Mouse (Mus musculus) hindbrain, embryonic 10.5 days (tissue): ENCODE measurements around the gene H13. TPM values are rescaled to one million over a fixed set of nuclear protein-coding genes. Genes with fewer than 3 reads are reported as not detected.

ENCODE experiments used
- DNase-seq: peaks from one replicate; pipeline ENCODE4 v3.0.0-alpha.2; 2017; ENCODE audit warnings: low spot score
- H3K27ac ChIP-seq: fragments of 300-500 bp; sonication (generic); 2 replicates; pipeline ENCODE4 v1.5.1; 2016; ENCODE audit warnings: mild to moderate bottlenecking, moderate library complexity
- H3K27me3 ChIP-seq: fragments of 300-500 bp; sonication (generic); 2 replicates; pipeline ENCODE4 v1.6.1; 2016; ENCODE audit warnings: mild to moderate bottlenecking; ENCODE audit not compliant: poor library complexity, insufficient read depth, severe bottlenecking
- H3K36me3 ChIP-seq: fragments of 300-500 bp; sonication (generic); 2 replicates; pipeline ENCODE4 v1.6.1; 2016; ENCODE audit warnings: mild to moderate bottlenecking, moderate library complexity
- H3K4me1 ChIP-seq: fragments of 300-500 bp; sonication (generic); replicated peaks from 2 replicates; pipeline ENCODE4 v1.6.1; 2016; ENCODE audit warnings: mild to moderate bottlenecking
- H3K4me3 ChIP-seq: fragments of 300-500 bp; sonication (generic); 2 replicates; pipeline ENCODE4 v1.5.1; 2016; ENCODE audit warnings: mild to moderate bottlenecking, moderate library complexity
- H3K9me3 ChIP-seq: fragments of 300-500 bp; sonication (generic); 2 replicates; pipeline ENCODE4 v1.6.1; 2016; ENCODE audit warnings: mild to moderate bottlenecking, moderate library complexity
- WGBS: fragments of 180-500 bp; shearing (Covaris S2); methylation state at CpG from one replicate; pipeline ENCODE4 v1.1.7; 2016; 5-methylcytosine and 5-hydroxymethylcytosine counted together
- polyA plus RNA-seq: library from polyadenylated mRNA; unstranded; fragments of >200 nt; fragmentation: Nextera tagmentation; extraction: Ambion mirVana; gene quantifications from 2 replicates; pipeline ENCODE4 v1.2.1, GENCODE M21; 2016

The H13 gene
- polyA plus RNA-seq, 1 experiment from 2014 or later = 134 TPM

DNA sequence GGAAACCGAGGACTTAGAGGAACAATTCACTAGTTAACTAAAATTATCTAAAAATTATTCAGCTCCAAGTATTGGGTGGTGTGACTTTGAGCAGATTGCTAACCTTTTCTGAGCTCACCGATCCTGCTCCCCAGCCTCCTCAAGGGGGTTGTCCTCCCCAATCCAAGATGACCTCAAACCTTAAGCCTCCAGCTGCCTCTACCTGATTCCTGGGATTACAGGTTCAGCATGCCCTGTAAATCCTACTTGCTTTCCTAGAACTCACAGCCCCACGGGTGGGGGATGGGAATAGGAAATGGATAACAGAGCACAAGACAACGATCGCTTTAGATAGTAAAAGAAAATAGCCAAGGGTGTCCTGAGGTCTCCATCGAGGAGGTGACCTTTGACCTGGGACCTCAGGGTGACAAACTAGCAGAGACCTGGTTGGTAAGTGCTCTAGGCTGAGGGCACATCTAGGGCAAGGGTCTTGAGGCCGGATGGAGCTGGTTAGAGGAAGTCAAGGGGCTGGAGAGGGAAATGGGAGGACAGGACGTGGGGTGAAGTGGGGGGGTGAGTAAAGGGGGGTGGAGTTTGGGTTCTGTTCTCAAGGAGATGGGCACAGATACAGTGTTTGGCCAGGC is 59.9 kb downstream of the H13 start:
- H3K4me1 ChIP-seq = peaks cover 92% of the 10 kb centered on the region
- H3K4me3 ChIP-seq = 0 out of 2 replicates have a peak overlapping the region, but pooled peaks have one; percentile 12
- WGBS = 42% methylated on average over 8 of the region's 8 CpGs
- peaks cover 6% of the 10 kb centered on the region; the same call in 1 of the 2 replicates for H3K27me3 ChIP-seq
- no peaks in the 10 kb centered on the region for H3K9me3 ChIP-seq
- DNase-seq = no peak
- no peaks in the 10 kb centered on the region for H3K36me3 ChIP-seq
- peak overlapping the region; percentile 90 for H3K27ac ChIP-seq

DNA sequence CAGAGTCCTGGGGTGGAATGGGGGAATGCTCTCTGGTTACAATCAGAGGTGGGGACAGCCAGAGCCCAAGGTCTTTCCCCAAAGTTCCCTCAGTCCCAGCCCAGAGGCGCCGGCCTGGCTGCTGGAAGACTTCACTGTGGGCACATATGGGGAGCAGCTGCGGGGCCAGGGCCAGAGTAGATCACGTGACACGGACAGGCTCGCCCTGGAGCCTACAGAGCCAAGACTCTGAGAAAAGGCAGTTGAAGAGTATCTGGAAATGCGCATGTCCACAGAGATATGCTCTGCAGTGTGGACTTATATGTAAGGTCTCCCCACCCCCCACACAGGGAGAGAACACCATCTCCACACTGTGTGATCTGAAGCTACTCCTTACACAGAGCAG is 60.4 kb downstream of the H13 start:
- Histone ChIP-seq H3K27me3 (peaks cover 6% of the 10 kb centered on the region; the same call in 1 of the 2 replicates), H3K4me3 (0 out of 2 replicates have a peak overlapping the region, but pooled peaks have one; percentile 12), H3K4me1 (peaks cover 92% of the 10 kb centered on the region), H3K27ac (peak overlapping the region; percentile 90), H3K9me3 (no peaks in the 10 kb centered on the region), H3K36me3 (no peaks in the 10 kb centered on the region)
- 35% methylated on average over 7 of the region's 7 CpGs for WGBS
- peak; percentile 82 for DNase-seq

DNA sequence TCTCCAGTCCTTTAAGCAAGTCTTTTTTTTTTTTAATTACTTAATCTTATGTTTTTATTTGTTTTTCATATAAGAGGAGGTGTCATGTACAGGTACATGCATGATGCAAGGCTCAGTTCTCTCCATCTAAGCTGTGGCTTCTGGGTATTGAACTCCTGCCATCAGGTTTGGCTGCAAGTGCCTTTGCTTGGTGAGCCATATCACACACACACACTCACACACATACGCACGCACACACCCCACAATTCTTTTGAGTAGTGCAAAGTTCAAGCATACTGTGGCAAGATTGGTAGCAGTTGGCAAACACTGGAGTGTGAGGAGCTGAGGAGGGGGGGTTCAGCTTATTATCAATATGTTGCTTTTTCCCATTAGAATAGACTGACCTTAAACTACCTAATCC is 63.9 kb downstream of the H13 start:
- Histone ChIP-seq H3K27ac (peak overlapping the region; percentile 95; the same call in 1 of the 2 replicates), H3K36me3 (peaks cover 8% of the 10 kb centered on the region; the same call in 1 of the 2 replicates), H3K9me3 (no peaks in the 10 kb centered on the region), H3K4me3 (peak overlapping the region; percentile 1; the same call in 1 of the 2 replicates), H3K27me3 (no peaks in the 10 kb centered on the region; the same call in 1 of the 2 replicates), H3K4me1 (peaks cover 87% of the 10 kb centered on the region)
- no peak for DNase-seq
- 93% methylated on average over 2 of the region's 2 CpGs for WGBS

GRCm38 (mm10) chr2:152734501-152734900 is 65.2 kb downstream of the H13 start:
- peak overlapping the region; percentile 86 for H3K4me3 ChIP-seq
- H3K4me1 ChIP-seq = peaks cover 89% of the 10 kb centered on the region
- DNase-seq = no peak
- WGBS = 11% methylated on average over 10 of the region's 10 CpGs
- H3K27ac ChIP-seq = peak overlapping the region; percentile 95
- H3K9me3 ChIP-seq = no peaks in the 10 kb centered on the region
- H3K36me3 ChIP-seq = peaks cover 10% of the 10 kb centered on the region; the same call in 1 of the 2 replicates
- H3K27me3 ChIP-seq = no peaks in the 10 kb centered on the region; the same call in 1 of the 2 replicates

DNA sequence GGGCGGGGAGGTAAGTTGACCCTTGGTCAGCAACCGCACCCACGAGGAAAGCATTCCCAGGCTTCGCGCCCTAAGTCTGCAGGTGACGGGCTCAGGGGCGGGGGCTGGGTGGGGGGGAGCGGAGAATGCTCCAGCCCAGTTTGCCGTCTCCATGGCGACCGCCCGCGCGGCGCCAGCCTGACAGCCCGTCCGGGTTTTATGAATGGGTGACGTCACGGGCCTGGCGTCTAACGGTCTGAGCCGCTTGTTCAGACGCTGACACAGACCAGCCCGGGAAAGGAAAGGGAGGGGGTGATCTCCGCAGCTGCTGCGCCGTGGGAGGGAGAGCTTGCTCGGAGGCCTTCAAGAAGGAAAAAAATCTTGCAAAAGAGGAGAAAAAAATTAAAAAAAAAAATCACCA is 65.7 kb downstream of the H13 start:
- no peaks in the 10 kb centered on the region; the same call in 1 of the 2 replicates for H3K27me3 ChIP-seq
- H3K36me3 ChIP-seq = peaks cover 10% of the 10 kb centered on the region; the same call in 1 of the 2 replicates
- peak; percentile 98 for DNase-seq
- H3K4me3 ChIP-seq = peak overlapping the region; percentile 86
- no peaks in the 10 kb centered on the region for H3K9me3 ChIP-seq
- H3K4me1 ChIP-seq = peaks cover 89% of the 10 kb centered on the region
- under 1% methylated on average over 28 of the region's 28 CpGs for WGBS
- peak overlapping the region; percentile 95 for H3K27ac ChIP-seq

- peak within 1 kb of the TSS; percentile 86 for H3K4me3 ChIP-seq
- H3K27ac ChIP-seq = peak within 1 kb of the TSS; percentile 95
- H3K4me1 ChIP-seq = peaks cover 92% of the 10 kb centered on the region
- no peaks in the 10 kb centered on the region; the same call in 1 of the 2 replicates for H3K27me3 ChIP-seq
- WGBS = under 1% methylated on average over 28 of the region's 28 CpGs
- DNase-seq = peak; percentile 92
- H3K36me3 ChIP-seq = peaks cover 10% of the 10 kb centered on the region; the same call in 1 of the 2 replicates
- no peaks in the 10 kb centered on the region for H3K9me3 ChIP-seq
These were observed 66.9 kb downstream of the H13 start, which contains the start of gene Id1 for GRCm38 (mm10) chr2:152736090-152736601. Gene Id1 (plus strand): TSS chr2:152736251.

GRCm38 (mm10) chr2:152736748-152737147 is 67.5 kb downstream of the H13 start:
- Histone ChIP-seq H3K4me1 (peaks cover 94% of the 10 kb centered on the region), H3K27ac (peak overlapping the region; percentile 95), H3K36me3 (peaks cover 10% of the 10 kb centered on the region; the same call in 1 of the 2 replicates), H3K27me3 (no peaks in the 10 kb centered on the region; the same call in 1 of the 2 replicates), H3K4me3 (peak overlapping the region; percentile 86), H3K9me3 (no peaks in the 10 kb centered on the region)
- WGBS = under 1% methylated on average over 22 of the region's 22 CpGs
- peak; percentile 55 for DNase-seq

DNA sequence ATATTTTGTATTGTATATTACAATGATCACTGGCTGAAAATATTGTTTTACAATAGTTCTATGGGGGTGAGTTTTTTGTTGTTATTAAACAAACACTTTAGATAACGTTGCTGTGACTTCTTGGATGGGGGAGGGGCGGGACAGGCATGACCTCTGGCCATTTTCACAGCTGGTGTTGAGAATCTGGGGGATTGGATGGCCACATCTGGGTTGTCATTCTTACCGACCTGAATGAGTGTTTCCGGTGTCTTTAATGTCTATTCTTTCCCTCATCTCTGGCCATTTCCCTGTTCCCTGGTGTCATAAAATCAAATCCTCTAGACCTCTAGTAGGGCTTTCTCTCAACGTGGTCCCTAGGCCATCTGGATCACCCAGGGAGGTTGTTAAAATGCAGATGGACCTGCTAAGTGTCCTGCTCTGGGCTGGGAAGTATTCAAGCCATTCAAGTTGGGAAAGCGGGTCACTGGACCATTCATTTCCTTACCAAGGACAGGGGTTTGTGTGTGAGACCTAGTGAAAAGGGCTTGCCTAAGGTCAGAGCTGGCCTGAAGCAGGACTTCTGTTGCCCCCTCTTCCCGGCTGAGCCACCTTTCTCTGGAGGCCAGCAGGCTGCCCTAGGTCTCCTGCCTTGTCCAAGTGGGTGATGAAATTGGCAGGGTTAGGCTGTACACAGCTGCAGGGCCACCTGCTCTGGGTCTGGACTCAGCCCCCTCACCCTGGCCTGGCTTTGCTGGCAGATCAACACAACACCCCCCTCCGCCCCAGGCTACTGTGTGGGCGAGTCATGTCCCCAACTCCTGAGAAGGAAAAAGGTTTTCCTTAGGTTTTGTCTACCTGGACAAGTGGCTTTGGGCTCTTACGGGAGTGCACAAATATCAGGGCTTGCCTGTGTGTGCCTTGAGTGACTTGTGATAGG is 68.3 kb downstream of the H13 start:
- H3K36me3 ChIP-seq = peaks cover 10% of the 10 kb centered on the region; the same call in 1 of the 2 replicates
- H3K27ac ChIP-seq = peak overlapping the region; percentile 95
- 7% methylated on average over 10 of the region's 10 CpGs for WGBS
- H3K4me3 ChIP-seq = peak overlapping the region; percentile 86
- H3K4me1 ChIP-seq = peaks cover 94% of the 10 kb centered on the region
- H3K9me3 ChIP-seq = no peaks in the 10 kb centered on the region
- no peaks in the 10 kb centered on the region; the same call in 1 of the 2 replicates for H3K27me3 ChIP-seq
- DNase-seq = peak; percentile 48

- Histone ChIP-seq H3K4me3 (peak overlapping the region; percentile 86), H3K27me3 (no peaks in the 10 kb centered on the region; the same call in 1 of the 2 replicates), H3K27ac (peak overlapping the region; percentile 95), H3K36me3 (peaks cover 10% of the 10 kb centered on the region; the same call in 1 of the 2 replicates), H3K4me1 (peaks cover 88% of the 10 kb centered on the region), H3K9me3 (no peaks in the 10 kb centered on the region)
- no peak for DNase-seq
- WGBS = 56% methylated on average over 2 of the region's 2 CpGs
These were observed 69.1 kb downstream of the H13 start for GRCm38 (mm10) chr2:152738341-152738740.

DNA sequence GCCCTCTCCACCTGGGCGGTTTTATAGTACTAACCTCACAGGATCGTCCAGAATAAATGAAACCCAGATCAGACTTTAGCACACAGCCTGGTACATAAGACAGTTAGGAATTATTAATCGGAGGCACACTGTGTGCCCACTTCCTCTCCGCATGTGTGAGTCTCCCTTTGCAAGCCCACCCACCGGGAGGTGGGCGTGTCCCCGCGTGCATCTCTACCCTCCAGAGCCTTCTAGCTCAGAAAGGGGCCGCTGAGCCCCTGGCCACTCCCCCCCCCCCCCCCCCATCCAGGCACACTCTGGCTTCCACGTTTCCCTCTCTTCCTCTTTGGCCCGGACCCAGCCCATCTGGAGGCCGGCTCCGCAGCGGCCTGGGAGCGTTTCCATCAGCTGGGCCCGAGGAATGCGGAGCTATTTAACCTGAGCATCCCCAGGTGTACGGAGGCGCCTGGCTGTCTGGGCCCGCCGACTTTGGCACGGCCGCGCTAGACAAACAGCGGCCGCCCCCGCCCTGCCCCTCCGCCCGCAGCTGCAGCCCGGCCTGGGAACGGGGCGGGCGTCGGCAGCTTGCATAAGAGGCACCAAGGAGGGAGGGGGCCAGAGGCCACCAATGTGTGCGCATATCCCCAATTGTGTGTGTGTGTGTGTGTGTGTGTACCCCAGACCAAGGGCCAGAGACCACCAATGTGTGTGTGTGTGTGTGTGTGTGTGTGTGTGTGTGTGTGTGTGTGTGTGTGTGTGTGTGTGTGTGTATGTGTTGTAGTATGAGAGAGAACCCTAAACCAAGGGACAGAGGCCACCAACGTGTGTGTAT is 70.0 kb downstream of the H13 start:
- H3K27me3 ChIP-seq = no peaks in the 10 kb centered on the region; the same call in 1 of the 2 replicates
- peak overlapping the region; percentile 86 for H3K4me3 ChIP-seq
- DNase-seq = peak; percentile 85
- H3K36me3 ChIP-seq = peaks cover 10% of the 10 kb centered on the region; the same call in 1 of the 2 replicates
- H3K4me1 ChIP-seq = peaks cover 79% of the 10 kb centered on the region
- under 1% methylated on average over 36 of the region's 36 CpGs for WGBS
- H3K27ac ChIP-seq = peak overlapping the region; percentile 95
- no peaks in the 10 kb centered on the region for H3K9me3 ChIP-seq

DNA sequence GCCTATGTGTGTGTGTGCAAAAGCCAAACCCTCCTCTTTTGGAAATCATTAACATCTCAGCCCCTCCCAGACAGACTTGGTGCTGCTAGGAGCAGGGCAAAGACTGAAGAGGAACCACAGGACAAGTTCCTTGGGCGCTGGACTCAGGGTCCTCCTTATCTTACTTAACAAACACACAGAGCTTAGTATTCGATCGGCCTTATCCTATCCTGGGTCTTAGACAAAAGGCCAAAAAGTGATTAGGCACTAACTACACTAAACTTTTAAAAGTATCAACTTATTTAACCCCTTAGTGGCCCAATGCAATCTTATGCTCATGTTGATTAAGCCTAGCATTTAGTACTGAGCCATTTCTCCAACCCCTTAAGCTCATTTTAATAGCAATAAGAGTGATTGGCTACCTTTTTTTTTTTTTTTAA is 70.6 kb downstream of the H13 start:
- H3K4me3 ChIP-seq = peak overlapping the region; percentile 86
- H3K27me3 ChIP-seq = no peaks in the 10 kb centered on the region; the same call in 1 of the 2 replicates
- peak overlapping the region; percentile 95 for H3K27ac ChIP-seq
- H3K36me3 ChIP-seq = peaks cover 10% of the 10 kb centered on the region; the same call in 1 of the 2 replicates
- no peak for DNase-seq
- WGBS = 25% methylated on average over 3 of the region's 3 CpGs
- peaks cover 72% of the 10 kb centered on the region for H3K4me1 ChIP-seq
- H3K9me3 ChIP-seq = no peaks in the 10 kb centered on the region
